Mouse (Mus musculus) E14TG2a.4 (cell line): ENCODE data around the gene Fgf13.

Experiments used
- H3K27me3 ChIP-seq: 2 replicates; pipeline ENCODE4 v1.6.1; 2014; ENCODE audit warnings: low read length, control low read depth; ENCODE audit not compliant: insufficient read depth
- H3K36me3 ChIP-seq: 2 replicates; pipeline ENCODE4 v1.6.1; 2014; ENCODE audit warnings: low read length, control low read depth; ENCODE audit not compliant: insufficient read depth
- H3K4me1 ChIP-seq: replicated peaks from 2 replicates; pipeline ENCODE4 v1.6.1; 2014; ENCODE audit warnings: low read depth, low read length, control low read depth
- H3K4me3 ChIP-seq: replicated peaks from 2 replicates; pipeline ENCODE4 v1.5.1; 2014; ENCODE audit warnings: mild to moderate bottlenecking, low read length
- H3K9me3 ChIP-seq: 2 replicates; pipeline ENCODE4 v1.6.1; 2014; ENCODE audit warnings: low read length, control low read depth
- CTCF ChIP-seq: conservative IDR thresholded peaks from 2 replicates; pipeline ENCODE4 v1.5.1; 2014; ENCODE audit warnings: low read length
- NANOG ChIP-seq: IDR thresholded peaks from 2 replicates; pipeline ENCODE4 v1.6.1; 2014; ENCODE audit warnings: borderline replicate concordance, low read length, mixed read lengths
- POU5F1 ChIP-seq: IDR thresholded peaks from 2 replicates; pipeline ENCODE4 v1.6.1; 2014; ENCODE audit warnings: low read length, borderline replicate concordance

The Fgf13 gene

DNA sequence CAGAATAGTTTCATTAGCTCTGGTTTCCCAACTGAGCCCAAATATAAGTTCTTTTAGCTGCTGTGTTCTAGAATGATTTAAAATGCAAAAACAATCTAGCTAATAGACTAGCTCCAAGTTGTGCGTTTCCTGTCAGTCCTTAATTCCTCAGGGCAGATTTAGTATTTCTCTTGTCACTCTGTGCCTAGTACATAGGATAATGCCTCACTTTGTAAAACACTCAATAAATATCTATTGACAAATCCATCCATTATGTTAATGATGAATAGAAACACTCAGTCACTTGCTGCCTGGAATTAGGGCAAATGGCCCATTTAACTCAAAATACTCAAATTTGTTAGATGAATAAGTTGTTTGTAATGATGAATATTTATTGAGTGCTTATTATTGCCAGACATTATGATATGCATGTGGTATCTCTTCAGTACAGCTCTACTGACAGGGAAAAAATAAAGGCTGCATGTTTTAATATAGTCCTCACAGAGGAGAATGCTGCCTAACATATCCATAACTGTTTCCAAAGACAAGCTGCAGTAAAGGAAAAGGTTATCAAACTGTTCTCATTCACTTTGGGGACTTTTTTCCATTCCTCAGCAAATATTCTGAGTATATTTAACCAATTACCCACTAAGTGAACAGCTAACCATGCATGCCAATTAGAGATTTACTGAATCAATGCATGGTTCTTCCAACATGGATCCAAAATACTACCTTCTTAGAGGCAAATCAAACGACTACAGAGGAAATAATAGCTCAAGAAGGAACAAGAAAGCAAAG lies 327.0 kb downstream of the Fgf13 start:
- Histone ChIP-seq H3K4me1 (no peaks in the 10 kb centered on the region), H3K4me3 (no peak overlapping the region), H3K27me3 (no peaks in the 10 kb centered on the region), H3K36me3 (no peaks in the 10 kb centered on the region), H3K9me3 (no peaks in the 10 kb centered on the region)
- TF ChIP-seq POU5F1 (no peak), CTCF (no peak), NANOG (no peak)

DNA sequence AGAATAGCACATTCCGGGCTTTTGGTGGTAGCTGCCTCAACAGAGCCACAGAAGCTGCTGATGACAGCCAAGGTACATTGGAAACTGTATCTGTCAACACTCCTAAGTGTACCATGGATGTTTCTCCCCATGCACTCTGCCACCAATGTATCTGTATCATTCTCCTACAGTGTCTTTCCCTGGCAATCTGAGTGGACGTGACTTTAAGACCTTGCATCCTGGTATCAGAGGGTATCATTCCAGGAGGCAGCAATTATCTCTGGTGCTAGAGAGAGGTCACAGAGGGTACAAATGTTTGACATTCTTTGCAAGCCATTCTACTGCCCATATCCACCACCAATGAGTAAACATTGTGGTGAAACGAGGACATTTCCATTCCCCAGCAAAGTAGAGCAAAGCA lies 347.2 kb downstream of the Fgf13 start:
- H3K9me3 ChIP-seq = no peaks in the 10 kb centered on the region
- H3K27me3 ChIP-seq = no peaks in the 10 kb centered on the region
- TF ChIP-seq POU5F1 (no peak), NANOG (no peak), CTCF (no peak)
- no peak overlapping the region for H3K4me3 ChIP-seq
- H3K4me1 ChIP-seq = no peaks in the 10 kb centered on the region
- no peaks in the 10 kb centered on the region for H3K36me3 ChIP-seq

DNA sequence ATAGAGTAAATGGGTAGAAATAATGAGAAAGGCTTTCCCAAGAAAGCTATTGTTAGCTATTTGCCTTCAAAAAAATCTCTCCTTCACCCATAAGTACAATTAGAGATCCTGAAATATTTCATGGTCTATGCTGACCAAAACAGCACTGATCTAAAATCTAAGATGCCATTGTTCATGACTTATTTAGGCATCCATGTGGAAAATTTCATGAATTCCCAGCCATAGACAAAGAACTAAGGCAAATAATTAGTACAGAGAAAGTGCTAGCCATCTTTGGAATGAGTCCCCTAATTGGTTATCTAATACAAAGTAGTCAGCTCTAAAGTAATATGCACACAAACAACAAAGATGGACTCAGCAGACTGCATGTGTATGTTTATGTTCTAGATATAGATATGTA lies 366.7 kb downstream of the Fgf13 start:
- Histone ChIP-seq H3K4me1 (no peaks in the 10 kb centered on the region), H3K36me3 (no peaks in the 10 kb centered on the region), H3K9me3 (no peaks in the 10 kb centered on the region), H3K4me3 (no peak overlapping the region), H3K27me3 (no peaks in the 10 kb centered on the region)
- no peak for TF ChIP-seq POU5F1
- TF ChIP-seq NANOG = no peak
- TF ChIP-seq CTCF = no peak

DNA sequence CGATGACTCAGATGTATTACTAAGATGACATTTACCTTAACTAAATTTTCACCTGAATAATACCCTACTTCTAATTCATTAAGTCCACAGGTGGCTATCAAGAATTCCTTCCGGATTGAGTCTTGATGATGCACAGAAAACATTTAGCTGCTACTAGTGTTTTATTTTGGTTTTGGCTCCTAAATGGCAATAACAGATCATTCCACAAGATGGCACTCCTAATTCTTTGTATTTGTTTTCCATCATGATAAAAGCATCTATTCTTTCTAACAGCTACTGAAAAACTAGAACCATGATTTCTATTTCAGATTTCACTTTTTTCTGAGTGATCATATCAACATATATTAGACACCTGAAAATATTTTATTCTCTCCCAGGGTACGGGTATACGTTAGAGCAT lies 373.7 kb downstream of the Fgf13 start:
- Histone ChIP-seq H3K4me3 (no peak overlapping the region), H3K4me1 (no peaks in the 10 kb centered on the region), H3K9me3 (no peaks in the 10 kb centered on the region), H3K36me3 (no peaks in the 10 kb centered on the region), H3K27me3 (no peaks in the 10 kb centered on the region)
- TF ChIP-seq NANOG (no peak), CTCF (no peak; the same call in 1 of the 2 replicates), POU5F1 (no peak)

DNA sequence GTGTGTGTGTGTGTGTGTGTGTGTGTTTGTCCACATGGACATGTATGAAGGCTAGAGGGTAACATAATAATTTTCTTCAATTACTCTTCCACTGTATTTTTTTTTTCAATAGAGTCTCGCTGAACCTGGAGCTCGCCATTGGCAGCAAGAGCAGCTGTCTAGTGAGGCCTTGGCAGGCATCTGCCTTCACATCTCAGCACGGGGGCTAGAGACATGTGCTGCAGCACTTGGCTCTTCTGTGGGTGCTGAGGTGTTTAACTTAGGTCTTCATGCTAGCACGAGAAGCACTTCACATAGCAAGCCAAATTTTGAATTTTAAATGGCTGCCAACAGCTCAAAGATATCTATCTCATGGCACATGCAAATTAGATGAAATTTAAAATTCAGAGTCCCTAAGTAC lies 380.9 kb downstream of the Fgf13 start:
- TF ChIP-seq POU5F1 (no peak), NANOG (no peak), CTCF (no peak)
- H3K27me3 ChIP-seq = no peaks in the 10 kb centered on the region

DNA sequence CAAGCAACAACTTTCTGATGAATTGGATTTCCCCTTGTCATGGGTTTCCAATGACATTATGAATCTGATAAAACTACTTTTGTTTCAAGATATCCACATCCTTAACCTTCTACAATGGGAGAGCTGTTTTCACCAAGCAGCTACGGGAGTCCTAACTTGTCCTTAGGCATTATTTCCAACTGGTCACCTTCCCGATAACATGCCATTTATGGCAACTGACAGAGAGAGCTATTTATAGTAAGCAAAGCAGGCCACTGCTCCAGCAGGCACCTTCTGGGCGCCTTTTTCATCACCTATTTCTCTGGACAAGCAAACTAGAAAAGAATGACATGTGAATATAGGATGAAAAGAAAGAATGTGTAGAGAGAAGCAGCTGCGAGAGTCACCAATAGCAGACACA lies 385.5 kb downstream of the Fgf13 start:
- TF ChIP-seq CTCF (no peak), POU5F1 (no peak), NANOG (no peak)
- Histone ChIP-seq H3K9me3 (no peaks in the 10 kb centered on the region), H3K4me3 (no peak overlapping the region), H3K36me3 (no peaks in the 10 kb centered on the region), H3K27me3 (no peaks in the 10 kb centered on the region), H3K4me1 (no peaks in the 10 kb centered on the region)

More for the DNA sequence above, 380.9 kb downstream of the Fgf13 start:
- no peaks in the 10 kb centered on the region for H3K36me3 ChIP-seq
- H3K4me1 ChIP-seq = no peaks in the 10 kb centered on the region
- no peak overlapping the region for H3K4me3 ChIP-seq
- no peaks in the 10 kb centered on the region for H3K9me3 ChIP-seq

DNA sequence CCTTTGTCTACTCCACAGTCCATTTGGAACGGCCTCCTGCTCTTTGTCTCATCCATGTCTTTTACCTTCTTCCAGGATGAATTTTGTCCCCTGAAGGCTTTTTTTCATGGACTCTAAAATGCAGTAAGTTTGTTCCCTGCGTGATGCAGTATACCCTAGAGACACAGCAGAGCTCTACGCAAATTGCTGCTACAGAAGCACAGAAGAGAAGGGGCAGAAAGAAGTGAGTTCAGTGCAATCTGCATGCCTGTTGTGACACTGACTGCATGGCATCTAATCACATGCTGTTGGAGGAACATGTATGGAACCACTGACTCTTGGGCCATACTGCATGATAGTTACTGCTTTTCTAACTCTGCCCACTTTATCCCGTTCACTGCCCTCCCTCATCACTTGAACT lies 388.2 kb downstream of the Fgf13 start:
- H3K4me1 ChIP-seq = no peaks in the 10 kb centered on the region
- H3K9me3 ChIP-seq = no peaks in the 10 kb centered on the region
- no peak for TF ChIP-seq NANOG
- no peak for TF ChIP-seq POU5F1
- no peak for TF ChIP-seq CTCF
- H3K36me3 ChIP-seq = no peaks in the 10 kb centered on the region
- H3K27me3 ChIP-seq = no peaks in the 10 kb centered on the region
- no peak overlapping the region for H3K4me3 ChIP-seq

DNA sequence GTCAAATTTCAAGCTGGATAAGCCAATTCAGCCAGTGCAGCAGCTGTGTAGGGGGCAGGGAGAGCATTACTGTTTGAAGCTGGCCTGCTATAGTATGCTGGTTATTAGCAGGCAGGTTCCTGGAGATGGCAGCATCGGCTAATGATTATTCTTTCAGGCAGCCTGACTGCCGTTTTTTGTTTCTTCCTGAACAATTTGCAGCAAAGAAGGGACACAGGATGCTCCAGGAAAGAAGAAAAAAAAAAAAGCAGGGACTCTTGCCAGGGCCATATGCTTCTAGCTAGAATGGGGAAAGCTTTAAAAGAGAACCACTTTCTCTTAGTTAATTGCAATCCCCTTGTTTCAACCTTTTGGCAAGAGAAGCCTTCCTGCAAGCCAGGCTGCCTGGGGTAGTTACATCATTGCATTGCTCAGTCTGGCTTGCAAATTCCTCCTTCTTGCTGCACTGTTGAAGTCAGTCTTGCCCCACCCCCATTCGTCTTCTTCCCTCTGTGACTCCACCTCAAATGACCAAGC lies 388.7 kb downstream of the Fgf13 start:
- TF ChIP-seq POU5F1 = no peak
- no peak for TF ChIP-seq CTCF
- TF ChIP-seq NANOG = no peak
- Histone ChIP-seq H3K4me1 (no peaks in the 10 kb centered on the region), H3K9me3 (no peaks in the 10 kb centered on the region), H3K4me3 (no peak overlapping the region), H3K27me3 (no peaks in the 10 kb centered on the region), H3K36me3 (no peaks in the 10 kb centered on the region)
